ENCODE assay signal across 8 mouse cellular contexts in the genomic region with DNA sequence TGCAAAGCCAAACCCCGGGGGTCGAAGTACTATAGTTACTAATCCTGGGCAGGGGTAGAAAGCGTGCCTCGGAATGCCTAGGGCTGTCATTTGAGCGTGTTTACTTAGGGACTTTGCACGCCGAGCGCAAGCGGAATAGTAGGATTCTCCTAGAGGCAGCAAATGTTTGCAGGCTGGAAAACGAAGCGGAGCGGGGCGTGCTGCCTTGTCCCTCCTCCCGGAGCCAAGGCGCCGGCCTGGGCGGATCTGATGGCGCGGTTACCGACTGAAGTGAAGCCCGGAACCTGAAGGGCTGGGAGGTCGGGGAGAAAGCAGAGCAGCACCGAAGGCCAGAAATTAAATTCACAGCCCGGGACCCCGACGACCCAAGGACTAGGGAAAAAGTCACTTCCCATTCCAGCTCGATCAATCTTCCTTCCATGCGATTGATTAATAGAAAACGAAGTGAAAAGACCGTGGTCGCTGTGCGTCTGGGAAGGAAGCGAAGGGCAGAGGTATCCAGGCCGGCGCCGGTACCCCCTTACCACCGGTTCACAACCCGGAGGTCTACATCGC. TPM values are rescaled to one million over a fixed set of nuclear protein-coding genes. Genes with fewer than 3 reads are reported as not detected.
DNase-seq lines count a peak whose midpoint lies in the region; ATAC-seq and TF ChIP-seq lines count a peak whose summit lies in the region.

No protein-coding gene starts in this region.

- H3K9ac ChIP-seq in kidney, embryonic 16.5 days (replicated peaks; ENCODE audit: low read length): peak overlapping the region; percentile 68
- no peak overlapping the region for H3K9ac ChIP-seq in heart, embryonic 15.5 days
- no peak overlapping the region for H3K9ac ChIP-seq in liver, embryonic 11.5 days (ENCODE audit: low read depth, low read length)

- no peak for ATAC-seq in kidney, embryonic 16.5 days (ENCODE audit: low FRiP score, low TSS enrichment)
- no peak for ATAC-seq in heart, embryonic 15.5 days (replicated peaks; ENCODE audit: insufficient number of reproducible peaks, insufficient read depth, low FRiP score, low read depth)
- no peak for ATAC-seq in liver, embryonic 11.5 days (replicated peaks; ENCODE audit: low FRiP score)

- DNase-seq in kidney, adult 9 months: no peak
- no peak for DNase-seq in liver, embryonic 11.5 days (ENCODE audit: low spot score)
- DNase-seq in adipocyte (ENCODE audit: low spot score): no peak
- no peak for DNase-seq in left cerebral cortex, postnatal 25 days (ENCODE audit: low spot score in 2 of 2)

- TF ChIP-seq POLR2A in bone marrow macrophage, adult 2 months (IDR thresholded peaks at IDR 0.05; ENCODE audit: borderline replicate concordance, low read depth, low read length): no peak
- TF ChIP-seq POLR2A in small intestine, adult 2 months (IDR thresholded peaks at IDR 0.05; ENCODE audit: low read depth, low read length): no peak

- WGBS in kidney, embryonic 16.5 days: under 1% methylated on average over 39 of the region's 39 CpGs
- under 1% methylated on average over 39 of the region's 39 CpGs for WGBS in heart, embryonic 15.5 days
- WGBS in liver, embryonic 11.5 days: 2% methylated on average over 39 of the region's 39 CpGs
- WGBS in small intestine, adult 2 months: 1% methylated on average over 39 of the region's 39 CpGs

- H3K27me3 ChIP-seq in kidney, embryonic 16.5 days (ENCODE audit: insufficient read depth, low read length): peaks cover 78% of the 10 kb centered on the region
- H3K27me3 ChIP-seq in heart, embryonic 15.5 days: peaks cover 77% of the 10 kb centered on the region
- H3K27me3 ChIP-seq in liver, embryonic 11.5 days (replicated peaks; ENCODE audit: control insufficient read depth, insufficient read depth, low read length): peaks cover 98% of the 10 kb centered on the region
- peaks cover 90% of the 10 kb centered on the region for H3K27me3 ChIP-seq in small intestine, adult 2 months (ENCODE audit: control insufficient read depth, insufficient read depth, low read length)

- peak overlapping the region; percentile 90 for H3K4me2 ChIP-seq in kidney, embryonic 16.5 days (replicated peaks; ENCODE audit: low read depth, low read length)
- peak overlapping the region; percentile 99 for H3K4me2 ChIP-seq in heart, embryonic 15.5 days
- H3K4me2 ChIP-seq in liver, embryonic 11.5 days: peak overlapping the region; percentile 84

- H3K9me3 ChIP-seq in kidney, embryonic 16.5 days (ENCODE audit: low read length): no peaks in the 10 kb centered on the region
- H3K9me3 ChIP-seq in heart, embryonic 15.5 days (replicated peaks): no peaks in the 10 kb centered on the region
- no peaks in the 10 kb centered on the region for H3K9me3 ChIP-seq in liver, embryonic 11.5 days (ENCODE audit: control insufficient read depth, low read length)

- intact Hi-C loops in left cerebral cortex, postnatal 25 days (cut with DNase I): loop anchor here (10.0 kb wide), 2 partner anchors 1128 to 1208 kb away; no protein-coding TSS in a partner anchor

- no peaks in the 10 kb centered on the region for H3K36me3 ChIP-seq in kidney, embryonic 16.5 days (ENCODE audit: insufficient read depth, low read length)
- no peaks in the 10 kb centered on the region for H3K36me3 ChIP-seq in heart, embryonic 15.5 days
- no peaks in the 10 kb centered on the region for H3K36me3 ChIP-seq in liver, embryonic 11.5 days (ENCODE audit: control insufficient read depth, insufficient read depth, low read length)
- H3K36me3 ChIP-seq in small intestine, adult 2 months (ENCODE audit: control insufficient read depth, insufficient read depth, low read length): no peaks in the 10 kb centered on the region

- peak overlapping the region; percentile 55 for H3K4me3 ChIP-seq in kidney, embryonic 16.5 days (ENCODE audit: low read length)
- peak overlapping the region; percentile 26 for H3K4me3 ChIP-seq in bone marrow macrophage, adult 2 months (ENCODE audit: insufficient read depth, low read length)
- peak overlapping the region; percentile 43 for H3K4me3 ChIP-seq in heart, embryonic 15.5 days
- peak overlapping the region; percentile 35 for H3K4me3 ChIP-seq in liver, embryonic 11.5 days (ENCODE audit: low read depth, low read length)
- H3K4me3 ChIP-seq in small intestine, adult 2 months (ENCODE audit: low read depth, low read length): peak overlapping the region; percentile 23; the same call in 1 of the 2 replicates

- H3K4me1 ChIP-seq in kidney, embryonic 16.5 days (ENCODE audit: insufficient read depth, low read length): peaks cover 25% of the 10 kb centered on the region; the same call in 1 of the 2 replicates
- 0 out of 2 replicates have a peak, but pooled peaks cover 4% of the 10 kb centered on the region for H3K4me1 ChIP-seq in bone marrow macrophage, adult 2 months (ENCODE audit: control insufficient read depth, insufficient read depth, low read length)
- H3K4me1 ChIP-seq in heart, embryonic 15.5 days (replicated peaks): peaks cover 64% of the 10 kb centered on the region
- H3K4me1 ChIP-seq in liver, embryonic 11.5 days (replicated peaks; ENCODE audit: control insufficient read depth, insufficient read depth, low read length): peaks cover 12% of the 10 kb centered on the region
- H3K4me1 ChIP-seq in small intestine, adult 2 months (ENCODE audit: control insufficient read depth, insufficient read depth, insufficient read length, low read length): peaks cover 5% of the 10 kb centered on the region

- peak overlapping the region; percentile 81 for H3K27ac ChIP-seq in kidney, embryonic 16.5 days (ENCODE audit: low read length)
- no peak overlapping the region for H3K27ac ChIP-seq in bone marrow macrophage, adult 2 months (ENCODE audit: insufficient read depth, low read depth, low read length)
- no peak overlapping the region for H3K27ac ChIP-seq in heart, embryonic 15.5 days
- no peak overlapping the region for H3K27ac ChIP-seq in liver, embryonic 11.5 days (ENCODE audit: low read depth, low read length)
- no peak overlapping the region for H3K27ac ChIP-seq in small intestine, adult 2 months (ENCODE audit: insufficient read depth, low read depth, low read length)

- no peak for TF ChIP-seq CTCF in bone marrow macrophage, adult 2 months (IDR thresholded peaks at IDR 0.05; ENCODE audit: low read depth, low read length)
- TF ChIP-seq CTCF in small intestine, adult 2 months (IDR thresholded peaks at IDR 0.05; ENCODE audit: extremely low read depth, insufficient read length, insufficient replicate concordance, low read depth, low read length): no peak

RNA-seq across cellular contexts. Expression of a gene that starts 1.4 kb away (rescaled TPM):
- 2.8 and 3.2 TPM in 2 replicates for polyA plus RNA-seq in kidney, embryonic 16.5 days (2015; fragmentation: Nextera tagmentation; extraction: Ambion mirVana)
- not detected in 2 replicates for polyA plus RNA-seq in bone marrow macrophage, adult 2 months (2012; ENCODE audit: insufficient read depth, insufficient read length, missing spikeins)
- polyA plus RNA-seq in heart, embryonic 15.5 days (2015; fragmentation: Nextera tagmentation; extraction: Ambion mirVana): 0.10 TPM in 1 of 2 replicates, not detected in the other
- not detected in 2 replicates for polyA plus RNA-seq in liver, embryonic 11.5 days (2014; fragmentation: Nextera tagmentation; extraction: Ambion mirVana)
- not detected in 2 replicates for polyA plus RNA-seq in small intestine, adult 2 months (2012; rRNA removed)
- not detected for total RNA-seq in left cerebral cortex, postnatal 25 days (2021)

RNA-seq across cellular contexts. Expression of a gene that starts 6.9 kb away (rescaled TPM):
- 6.7 and 7.2 TPM in 2 replicates for polyA plus RNA-seq in kidney, embryonic 16.5 days (2015; fragmentation: Nextera tagmentation; extraction: Ambion mirVana)
- not detected in 2 replicates for polyA plus RNA-seq in bone marrow macrophage, adult 2 months (2012; ENCODE audit: insufficient read depth, insufficient read length, missing spikeins)
- polyA plus RNA-seq in heart, embryonic 15.5 days (2015; fragmentation: Nextera tagmentation; extraction: Ambion mirVana): not detected in 2 replicates
- polyA plus RNA-seq in liver, embryonic 11.5 days (2014; fragmentation: Nextera tagmentation; extraction: Ambion mirVana): not detected in 2 replicates
- polyA plus RNA-seq in small intestine, adult 2 months (2012; rRNA removed): not detected in 2 replicates
- total RNA-seq in left cerebral cortex, postnatal 25 days (2021): not detected

RNA-seq across cellular contexts. Expression of a gene that starts 7.4 kb away (rescaled TPM):
- 103 and 117 TPM in 2 replicates for polyA plus RNA-seq in kidney, embryonic 16.5 days (2015; fragmentation: Nextera tagmentation; extraction: Ambion mirVana)
- polyA plus RNA-seq in bone marrow macrophage, adult 2 months (2012; ENCODE audit: insufficient read depth, insufficient read length, missing spikeins): 1.9 TPM in 1 of 2 replicates, not detected in the other
- polyA plus RNA-seq in heart, embryonic 15.5 days (2015; fragmentation: Nextera tagmentation; extraction: Ambion mirVana): 2.7 and 9.4 TPM in 2 replicates
- 4.0 and 4.8 TPM in 2 replicates for polyA plus RNA-seq in liver, embryonic 11.5 days (2014; fragmentation: Nextera tagmentation; extraction: Ambion mirVana)
- polyA plus RNA-seq in small intestine, adult 2 months (2012; rRNA removed): 0.77 and 2.3 TPM in 2 replicates
- not detected for total RNA-seq in left cerebral cortex, postnatal 25 days (2021)
